Mouse (Mus musculus) heart, adult 2 months (tissue): ENCODE data around the gene Sf3b5. TPM values are rescaled to one million over a fixed set of nuclear protein-coding genes. Genes with fewer than 3 reads are reported as not detected.

Experiments used
- DNase-seq, 2 experiments: peaks; one replicate each; pipeline ENCODE4 v3.0.0; 2021
- H3K27ac ChIP-seq: fragments of 200-600 bp; 2 replicates; pipeline ENCODE4 v1.8.1; 2022
- H3K27me3 ChIP-seq: fragments of 200-500 bp; 2 replicates; pipeline ENCODE4 v1.6.1; 2012; ENCODE audit warnings: mild to moderate bottlenecking, low read length, inconsistent platforms, mixed read lengths; ENCODE audit not compliant: control insufficient read depth, insufficient read depth
- H3K36me3 ChIP-seq: fragments of 200-500 bp; 2 replicates; pipeline ENCODE4 v1.6.1; 2012; ENCODE audit warnings: low read length, inconsistent platforms; ENCODE audit not compliant: control insufficient read depth, insufficient read depth
- H3K4me1 ChIP-seq: fragments of 200-500 bp; 2 replicates; pipeline ENCODE4 v1.6.1; 2011; ENCODE audit warnings: low read length; ENCODE audit not compliant: control insufficient read depth, insufficient read depth
- H3K4me3 ChIP-seq: fragments of 200-600 bp; 2 replicates; pipeline ENCODE4 v1.8.1; 2022
- H3K79me2 ChIP-seq: fragments of 200-500 bp; replicated peaks from 2 replicates; pipeline ENCODE4 v1.6.1; 2012; ENCODE audit warnings: mild to moderate bottlenecking, inconsistent platforms, low read length, moderate library complexity, mixed read lengths; ENCODE audit not compliant: control insufficient read depth, insufficient read depth
- H3K9ac ChIP-seq: fragments of 200-500 bp; 2 replicates; pipeline ENCODE4 v1.6.1; 2012; ENCODE audit warnings: low read depth, mild to moderate bottlenecking, control low read depth, inconsistent platforms, low read length, mixed read lengths
- CTCF ChIP-seq: fragments of 200-600 bp; IDR thresholded peaks from 2 replicates; pipeline ENCODE4 v1.8.1; 2022; ENCODE audit warnings: antibody characterized with exemption, mild to moderate bottlenecking, moderate library complexity
- EP300 ChIP-seq: fragments of 200-500 bp; IDR thresholded peaks from 2 replicates; pipeline ENCODE4 v1.6.1; 2011; ENCODE audit warnings: low read depth, low read length, control low read depth; ENCODE audit not compliant: insufficient read depth
- POLR2A ChIP-seq: fragments of 200-500 bp; IDR thresholded peaks from 2 replicates; pipeline ENCODE4 v1.6.1; 2011; ENCODE audit warnings: mild to moderate bottlenecking, low read depth, low read length, control low read depth; ENCODE audit not compliant: insufficient read depth
- WGBS: fragments of 180-500 bp; shearing (Covaris S2); methylation state at CpG from one replicate; pipeline ENCODE4 v1.1.7; 2018; 5-methylcytosine and 5-hydroxymethylcytosine counted together
- intact Hi-C: fragments of 180-260 bp; cut with DNase I; formaldehyde crosslinking; loops from one replicate; pipeline ENCODE4 v1.15.1; 2025
- polyA plus RNA-seq: library from polyadenylated mRNA; depleted of rRNA; stranded (reverse); fragments of >200 nt; gene quantifications from 2 replicates; pipeline ENCODE4 v1.2.3, GENCODE M21; 2012
- total RNA-seq, 2 experiments: library from RNA; stranded (reverse); gene quantifications; 2 replicates each; pipeline ENCODE4 v1.2.3; 2021

Sf3b5 gene
- total and polyA plus RNA-seq, 3 experiments = 6.6 to 14.8 (median 7.4) TPM

DNA sequence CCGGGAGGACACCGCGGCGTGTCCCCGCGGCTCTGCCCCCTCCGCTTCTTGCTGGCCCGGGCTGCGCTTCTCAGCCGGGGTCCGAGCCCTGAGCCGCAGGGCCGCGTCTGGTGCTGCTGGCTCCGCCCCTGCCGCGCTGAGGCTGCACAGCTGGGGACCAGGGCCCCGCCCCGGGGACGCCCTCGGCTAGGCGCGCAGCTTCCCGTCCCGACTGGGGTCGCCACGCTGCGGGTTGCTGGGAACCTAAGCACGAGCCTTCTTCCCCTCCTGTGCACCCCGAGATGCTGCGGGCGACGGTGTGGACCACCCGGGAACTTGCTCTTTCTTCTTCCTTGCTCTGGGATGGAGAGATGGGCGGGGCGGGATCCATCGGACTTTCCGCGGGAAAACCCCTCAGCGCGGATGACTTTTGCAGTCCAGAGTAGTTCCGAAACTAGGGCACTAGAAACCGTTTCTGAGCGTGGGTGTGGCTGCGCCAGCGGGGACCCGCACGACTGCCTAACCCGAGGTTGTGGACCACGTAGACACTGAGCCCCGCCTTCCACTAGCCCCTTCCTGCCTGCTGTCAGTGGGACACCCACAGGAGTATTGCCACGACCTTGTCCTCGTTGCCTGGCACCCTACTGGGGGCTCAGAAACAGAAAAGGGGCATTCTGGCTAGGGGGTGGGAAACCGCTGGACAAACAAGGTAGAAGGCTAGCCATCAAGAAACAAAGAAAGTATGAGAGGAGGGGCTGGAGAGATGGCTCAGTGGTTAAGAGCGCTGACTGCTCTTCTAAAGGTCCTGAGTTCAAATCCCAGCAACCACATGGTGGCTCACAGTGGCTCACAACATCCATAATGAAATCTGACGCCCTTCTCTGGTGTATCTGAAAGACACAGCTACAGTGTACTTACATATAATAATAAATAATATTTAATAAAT, 40.7 kb upstream of the Sf3b5 start, which contains the start of gene Stx11:
Stx11 (minus strand) TSS at position 148 of the 925 bp plus-strand sequence.
- Histone ChIP-seq H3K36me3 (no peaks in the 10 kb centered on the region), H3K9ac (peak within 1 kb of the TSS; percentile 49), H3K27ac (peak within 1 kb of the TSS; percentile 53), H3K4me3 (peak within 1 kb of the TSS; percentile 63), H3K4me1 (0 out of 2 replicates have a peak, but pooled peaks cover 1% of the 10 kb centered on the region), H3K79me2 (no peaks in the 10 kb centered on the region), H3K27me3 (no peaks in the 10 kb centered on the region)
- TF ChIP-seq EP300 (no peak), POLR2A (no peak), CTCF (no peak)
- intact Hi-C loops = loop anchor here (2.0 kb wide), 1 partner anchor 42 kb away; no protein-coding TSS in a partner anchor
- 8% methylated on average over 56 of the region's 56 CpGs for WGBS
- peak; percentile 85 to 87 for DNase-seq

DNA sequence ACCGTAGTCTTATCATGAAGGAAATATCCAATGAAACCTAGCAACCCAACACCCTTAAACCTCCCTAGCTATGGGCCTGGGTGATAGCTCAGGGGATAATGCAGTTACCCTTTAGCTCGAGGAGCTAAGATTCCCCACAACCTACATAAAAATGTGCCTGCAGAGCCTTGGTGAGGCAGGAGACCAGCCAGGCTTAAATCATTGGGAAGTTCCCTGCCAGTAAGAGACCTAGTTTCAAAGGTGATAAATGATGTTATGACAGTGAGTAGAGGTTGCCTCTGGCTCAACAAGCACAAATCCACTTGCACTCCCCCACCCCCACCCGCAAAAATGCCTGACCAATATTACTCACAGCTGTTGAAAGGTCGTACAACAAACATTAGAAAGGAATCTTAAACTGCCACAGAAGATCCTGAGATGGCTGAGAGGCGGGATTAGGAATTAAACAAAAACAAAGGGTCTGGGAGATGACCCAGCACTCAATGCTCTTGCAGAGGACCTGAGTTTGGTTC, 39.4 kb upstream of the Sf3b5 start:
- intact Hi-C loops = loop anchor here (2.0 kb wide), 1 partner anchor 43 kb away; no protein-coding TSS in a partner anchor
- DNase-seq = no peak
- Histone ChIP-seq H3K36me3 (no peaks in the 10 kb centered on the region), H3K4me3 (no peak overlapping the region), H3K27ac (no peak overlapping the region), H3K79me2 (no peaks in the 10 kb centered on the region), H3K9ac (no peak overlapping the region), H3K4me1 (0 out of 2 replicates have a peak, but pooled peaks cover 1% of the 10 kb centered on the region), H3K27me3 (no peaks in the 10 kb centered on the region)
- TF ChIP-seq CTCF = no peak
- 86% methylated on average over 5 of the region's 5 CpGs for WGBS

DNA sequence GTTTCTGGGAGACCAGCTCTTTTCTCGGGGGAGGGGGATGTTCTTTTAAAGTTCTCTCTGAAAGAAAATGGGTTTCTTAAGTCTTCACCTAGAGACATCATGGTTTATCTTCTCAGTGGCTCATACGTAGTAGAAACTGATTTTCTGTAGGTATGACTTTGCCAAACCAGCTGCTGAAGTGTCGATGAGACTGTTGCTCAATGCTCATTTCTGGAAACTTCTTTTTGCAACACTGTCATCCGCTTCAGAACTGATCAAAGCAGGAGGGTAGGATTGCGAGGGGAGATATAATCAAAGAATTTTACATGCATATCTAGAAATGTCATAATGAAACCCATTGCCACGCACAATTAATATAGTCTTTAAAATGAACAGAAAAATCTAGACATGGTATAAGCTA, 30.6 kb upstream of the Sf3b5 start:
- H3K9ac ChIP-seq = no peak overlapping the region
- no peak overlapping the region for H3K4me3 ChIP-seq
- no peak overlapping the region for H3K27ac ChIP-seq
- H3K4me1 ChIP-seq = no peaks in the 10 kb centered on the region
- intact Hi-C loops = no loop called here
- no peaks in the 10 kb centered on the region for H3K36me3 ChIP-seq
- 90% methylated on average over 6 of the region's 6 CpGs for WGBS
- TF ChIP-seq CTCF (no peak), POLR2A (no peak), EP300 (no peak)
- H3K27me3 ChIP-seq = no peaks in the 10 kb centered on the region
- no peak for DNase-seq
- no peaks in the 10 kb centered on the region for H3K79me2 ChIP-seq

DNA sequence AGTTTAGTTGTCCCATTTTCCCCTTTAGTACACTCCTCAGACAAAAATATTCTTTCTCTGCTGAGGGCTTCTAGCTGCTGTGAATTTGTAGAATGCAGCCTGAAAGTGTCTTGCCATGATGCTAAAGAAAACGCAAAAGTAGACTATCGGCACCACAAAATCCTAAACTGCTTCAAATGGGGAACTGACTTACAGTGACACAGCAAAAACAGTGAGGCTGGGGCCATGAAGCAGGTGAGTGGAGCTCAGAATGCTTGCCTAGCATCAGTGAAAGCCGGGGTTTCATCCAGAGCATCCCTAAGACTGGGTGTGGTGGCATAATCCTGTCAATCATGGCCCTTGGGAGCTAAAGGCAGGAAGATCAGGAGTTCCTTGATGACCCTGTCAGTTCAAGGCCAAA, 29.7 kb upstream of the Sf3b5 start:
- Histone ChIP-seq H3K9ac (no peak overlapping the region), H3K4me1 (no peaks in the 10 kb centered on the region), H3K79me2 (no peaks in the 10 kb centered on the region), H3K4me3 (no peak overlapping the region), H3K36me3 (no peaks in the 10 kb centered on the region), H3K27me3 (no peaks in the 10 kb centered on the region), H3K27ac (no peak overlapping the region)
- 88% methylated on average over 3 of the region's 3 CpGs for WGBS
- TF ChIP-seq POLR2A (no peak), EP300 (no peak)
- intact Hi-C loops = no loop called here
- DNase-seq = no peak

GRCm38 (mm10) chr10:12975957-12976356, 29.2 kb upstream of the Sf3b5 start:
- Histone ChIP-seq H3K9ac (no peak overlapping the region), H3K79me2 (no peaks in the 10 kb centered on the region), H3K27ac (no peak overlapping the region), H3K36me3 (no peaks in the 10 kb centered on the region), H3K4me1 (no peaks in the 10 kb centered on the region), H3K27me3 (no peaks in the 10 kb centered on the region), H3K4me3 (no peak overlapping the region)
- WGBS = 87% methylated on average over 7 of the region's 7 CpGs
- no peak for DNase-seq
- intact Hi-C loops = no loop called here
- TF ChIP-seq CTCF (no peak), POLR2A (no peak), EP300 (no peak)

DNA sequence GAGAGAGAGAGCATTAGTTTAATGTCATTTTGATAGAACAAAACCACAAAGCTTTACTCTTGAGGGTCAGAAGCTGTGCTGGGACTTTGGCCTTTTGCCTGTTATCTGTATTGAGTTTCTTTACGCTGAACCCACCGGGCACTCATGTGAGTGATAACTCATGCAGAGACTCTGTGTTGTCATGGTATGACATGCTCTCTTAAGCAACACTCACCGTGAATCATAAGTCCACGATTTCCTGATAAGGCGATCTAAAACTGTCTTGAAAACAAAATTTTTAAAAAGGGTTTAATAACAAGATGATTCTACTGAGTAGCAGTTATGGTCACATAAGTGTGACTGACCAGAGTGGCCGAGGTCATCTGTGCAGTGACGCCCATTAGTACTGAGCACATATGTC, 28.6 kb upstream of the Sf3b5 start:
- H3K27ac ChIP-seq = no peak overlapping the region
- no peak overlapping the region for H3K9ac ChIP-seq
- intact Hi-C loops = no loop called here
- no peak for DNase-seq
- no peaks in the 10 kb centered on the region; the same call in 1 of the 2 replicates for H3K4me1 ChIP-seq
- H3K79me2 ChIP-seq = no peaks in the 10 kb centered on the region
- H3K4me3 ChIP-seq = no peak overlapping the region
- H3K27me3 ChIP-seq = no peaks in the 10 kb centered on the region
- WGBS = 81% methylated on average over 7 of the region's 7 CpGs
- TF ChIP-seq CTCF = no peak
- TF ChIP-seq EP300 = no peak
- TF ChIP-seq POLR2A = no peak
- H3K36me3 ChIP-seq = no peaks in the 10 kb centered on the region
